Mouse (Mus musculus) liver, postnatal 0 days (tissue): ENCODE data around the gene Kif26b.

Experiments
- CTCF ChIP-seq: sonication (generic); IDR thresholded peaks from 2 replicates; pipeline ENCODE4 v1.5.1; 2016; ENCODE audit warnings: antibody characterized with exemption, low read depth
- EP300 ChIP-seq: IDR thresholded peaks from 2 replicates; pipeline ENCODE4 v1.6.1; 2016; ENCODE audit warnings: antibody characterized with exemption, low read depth, mild to moderate bottlenecking

DNA sequence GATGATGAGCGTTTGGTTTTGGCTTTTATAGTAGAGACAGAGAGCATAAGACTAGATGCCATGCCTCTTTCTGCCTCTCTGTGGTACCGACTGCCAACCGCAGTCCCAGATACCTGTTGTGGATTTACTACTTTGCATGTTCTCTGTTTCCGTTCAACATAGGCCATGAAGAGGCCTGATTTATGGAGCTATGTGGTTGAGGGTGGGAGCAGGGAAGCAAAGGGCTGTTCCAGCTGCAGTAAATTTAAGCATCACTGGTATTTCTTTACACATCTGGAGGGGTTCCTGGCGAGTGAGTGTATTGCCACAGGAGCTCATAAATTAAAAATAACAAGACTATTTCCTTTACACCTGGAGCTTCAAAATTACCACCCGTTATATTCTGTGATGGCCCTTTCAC is 199.3 kb downstream of the Kif26b start:
- TF ChIP-seq CTCF (no peak), EP300 (no peak)
